Mouse (Mus musculus): Measurements from ENCODE around the gene Olfr611. TPM values are rescaled to one million over a fixed set of nuclear protein-coding genes. Genes with fewer than 3 reads are reported as not detected.
"Not testable (repeated sequence)": the region's sequence is repeated elsewhere in the genome, so short reads cannot be mapped to it uniquely, and the experiment has no call there.

Gene Olfr611
- not detected for polyA plus RNA-seq (2017; shearing (Covaris generic))

- ATAC-seq: not testable (repeated sequence)
Observed at GRCm38 (mm10) chr7:103520746-103521145, at the start of gene Olfr611. Gene Olfr611 (minus strand): TSS chr7:103520846.

- ATAC-seq: no peak
Observed at GRCm38 (mm10) chr7:103569043-103569442, 48.4 kb upstream of the Olfr611 start, which contains the start of gene Olfr616. Gene Olfr616 (minus strand): TSS chr7:103569143.

GRCm38 (mm10) chr7:103555779-103556178 is 35.1 kb upstream of the Olfr611 start, which contains the start of gene Olfr615:
Gene Olfr615 (plus strand): TSS chr7:103556079.
- ATAC-seq: no peak

GRCm38 (mm10) chr7:103547774-103548173 is 27.1 kb upstream of the Olfr611 start, which contains the start of gene Olfr613:
Gene Olfr613 (plus strand): TSS chr7:103548074.
- no peak for ATAC-seq

GRCm38 (mm10) chr7:103542617-103543016 is 22.0 kb upstream of the Olfr611 start, which contains the start of gene Olfr612:
Gene Olfr612 (minus strand): TSS chr7:103542717.
- not testable (repeated sequence) for ATAC-seq

GRCm38 (mm10) chr7:103512022-103512421 is 8.6 kb downstream of the Olfr611 start, which contains the start of gene Olfr610:
Gene Olfr610 (minus strand): TSS chr7:103512122.
- no peak for ATAC-seq

- ATAC-seq: no peak
Observed at GRCm38 (mm10) chr7:103497962-103498361, 22.7 kb downstream of the Olfr611 start, which contains the start of gene Olfr609. Gene Olfr609 (minus strand): TSS chr7:103498062.

GRCm38 (mm10) chr7:103477106-103477505 is 43.5 kb downstream of the Olfr611 start:
- ATAC-seq: not testable (repeated sequence)

GRCm38 (mm10) chr7:103469577-103469976 is 51.1 kb downstream of the Olfr611 start, which contains the start of gene Olfr608:
Gene Olfr608 (plus strand): TSS chr7:103469877.
- no peak for ATAC-seq

Other genes starting within 250 kb of the Olfr611 start
- not detected for gene Olfr596, start 215.2 kb downstream of the Olfr611 start, polyA plus RNA-seq (2017; shearing (Covaris generic))
- gene Olfr597, start 204.5 kb downstream of the Olfr611 start, polyA plus RNA-seq (2017; shearing (Covaris generic)): under 1 TPM in 1 of 2 experiments, not detected in 1; 0.12 TPM
- not detected for gene Olfr598, start 197.3 kb downstream of the Olfr611 start, polyA plus RNA-seq (2017; shearing (Covaris generic))
- gene Olfr599, start 184.9 kb downstream of the Olfr611 start, polyA plus RNA-seq (2017; shearing (Covaris generic)): not detected
- not detected for gene Olfr600, start 171.2 kb downstream of the Olfr611 start, polyA plus RNA-seq (2017; shearing (Covaris generic))
- gene Olfr601, start 158.2 kb downstream of the Olfr611 start, polyA plus RNA-seq (2017; shearing (Covaris generic)): not detected
- gene Olfr603, start 134.7 kb downstream of the Olfr611 start, polyA plus RNA-seq (2017; shearing (Covaris generic)): not detected
- not detected for gene Usp17lc, start 105.8 kb downstream of the Olfr611 start, polyA plus RNA-seq (2017; shearing (Covaris generic))
- gene Olfr605, start 75.4 kb downstream of the Olfr611 start, polyA plus RNA-seq (2017; shearing (Covaris generic)): not detected
- gene Olfr606, start 71.8 kb downstream of the Olfr611 start, polyA plus RNA-seq (2017; shearing (Covaris generic)): not detected
- gene Olfr607, start 56.7 kb downstream of the Olfr611 start, polyA plus RNA-seq (2017; shearing (Covaris generic)): under 1 TPM in 1 of 2 experiments, not detected in 1; 0.08 TPM
- not detected for gene Olfr608, start 51.0 kb downstream of the Olfr611 start, polyA plus RNA-seq (2017; shearing (Covaris generic))
- not detected for gene Olfr609, start 22.8 kb downstream of the Olfr611 start, polyA plus RNA-seq (2017; shearing (Covaris generic))
- not detected for gene Olfr610, start 8.7 kb downstream of the Olfr611 start, polyA plus RNA-seq (2017; shearing (Covaris generic))
- gene Olfr612, start 21.9 kb upstream of the Olfr611 start, polyA plus RNA-seq (2017; shearing (Covaris generic)): not detected
- not detected for gene Olfr613, start 27.2 kb upstream of the Olfr611 start, polyA plus RNA-seq (2017; shearing (Covaris generic))
- gene Olfr615, start 35.2 kb upstream of the Olfr611 start, polyA plus RNA-seq (2017; shearing (Covaris generic)): not detected
- not detected for gene Olfr616, start 48.3 kb upstream of the Olfr611 start, polyA plus RNA-seq (2017; shearing (Covaris generic))
- gene Olfr617, start 52.2 kb upstream of the Olfr611 start, polyA plus RNA-seq (2017; shearing (Covaris generic)): not detected
- not detected for gene Olfr618, start 69.3 kb upstream of the Olfr611 start, polyA plus RNA-seq (2017; shearing (Covaris generic))
- not detected for gene Olfr619, start 79.7 kb upstream of the Olfr611 start, polyA plus RNA-seq (2017; shearing (Covaris generic))
- gene Olfr620, start 91.7 kb upstream of the Olfr611 start, polyA plus RNA-seq (2017; shearing (Covaris generic)): 1 to 10 TPM in 1 of 2 experiments, not detected in 1; 1.3 TPM
- not detected for gene Olfr622, start 121.9 kb upstream of the Olfr611 start, polyA plus RNA-seq (2017; shearing (Covaris generic))
- gene Olfr623, start 142.9 kb upstream of the Olfr611 start, polyA plus RNA-seq (2017; shearing (Covaris generic)): not detected
- gene Olfr624, start 150.3 kb upstream of the Olfr611 start, polyA plus RNA-seq (2017; shearing (Covaris generic)): not detected
- gene Olfr625-ps1, start 161.9 kb upstream of the Olfr611 start, polyA plus RNA-seq (2017; shearing (Covaris generic)): not detected
- not detected for gene Olfr243, start 193.8 kb upstream of the Olfr611 start, polyA plus RNA-seq (2017; shearing (Covaris generic))
- gene Olfr628, start 209.5 kb upstream of the Olfr611 start, polyA plus RNA-seq (2017; shearing (Covaris generic)): not detected
- gene Olfr629, start 224.1 kb upstream of the Olfr611 start, polyA plus RNA-seq (2017; shearing (Covaris generic)): not detected
- gene Olfr630, start 236.5 kb upstream of the Olfr611 start, polyA plus RNA-seq (2017; shearing (Covaris generic)): not detected